Mouse (Mus musculus): ENCODE data around the gene Olfr624.
"Not testable (repeated sequence)": the region's sequence is repeated elsewhere in the genome, so short reads cannot be mapped to it uniquely, and the experiment has no call there.

Olfr624 gene

GRCm38 (mm10) chr7:103671091-103671490 lies at the start of gene Olfr624:
Gene Olfr624 (minus strand): TSS chr7:103671191.
- in situ Hi-C loops (cut with MboI; ENCODE audit: low pct_unique_long_range_greater_than_20kb in 1 of 2, low sequenced_read_pairs in 2 of 2, unreplicated experiment in 1 of 2), result no loop called here

- in situ Hi-C loops (cut with MboI; ENCODE audit: low pct_unique_long_range_greater_than_20kb in 1 of 2, low sequenced_read_pairs in 2 of 2, unreplicated experiment in 1 of 2), result not testable (repeated sequence)
Observed at GRCm38 (mm10) chr7:103716398-103716797, 45.4 kb upstream of the Olfr624 start.

GRCm38 (mm10) chr7:103714371-103714770 lies 43.4 kb upstream of the Olfr624 start, which contains the start of gene Olfr243:
Gene Olfr243 (plus strand): TSS chr7:103714671.
- in situ Hi-C loops (cut with MboI; ENCODE audit: low pct_unique_long_range_greater_than_20kb in 1 of 2, low sequenced_read_pairs in 2 of 2, unreplicated experiment in 1 of 2), result no loop called here

GRCm38 (mm10) chr7:103712024-103712423 lies 41.0 kb upstream of the Olfr624 start:
- in situ Hi-C loops (cut with MboI; ENCODE audit: low pct_unique_long_range_greater_than_20kb in 1 of 2, low sequenced_read_pairs in 2 of 2, unreplicated experiment in 1 of 2), result no loop called here

GRCm38 (mm10) chr7:103699469-103699868 lies 28.5 kb upstream of the Olfr624 start:
- in situ Hi-C loops (cut with MboI; ENCODE audit: low pct_unique_long_range_greater_than_20kb in 1 of 2, low sequenced_read_pairs in 2 of 2, unreplicated experiment in 1 of 2), result no loop called here

- in situ Hi-C loops (cut with MboI; ENCODE audit: low pct_unique_long_range_greater_than_20kb in 1 of 2, low sequenced_read_pairs in 2 of 2, unreplicated experiment in 1 of 2), result no loop called here
Observed at GRCm38 (mm10) chr7:103682420-103682819, 11.4 kb upstream of the Olfr624 start, which contains the start of gene Olfr625-ps1. Gene Olfr625-ps1 (plus strand): TSS chr7:103682720.

GRCm38 (mm10) chr7:103663598-103663997 lies 7.4 kb downstream of the Olfr624 start, which contains the start of gene Olfr623:
Gene Olfr623 (minus strand): TSS chr7:103663698.
- in situ Hi-C loops (cut with MboI; ENCODE audit: low pct_unique_long_range_greater_than_20kb in 1 of 2, low sequenced_read_pairs in 2 of 2, unreplicated experiment in 1 of 2), result no loop called here

GRCm38 (mm10) chr7:103644070-103644469 lies 26.9 kb downstream of the Olfr624 start:
- in situ Hi-C loops (cut with MboI; ENCODE audit: low pct_unique_long_range_greater_than_20kb in 1 of 2, low sequenced_read_pairs in 2 of 2, unreplicated experiment in 1 of 2), result no loop called here

GRCm38 (mm10) chr7:103642602-103643001 lies 28.4 kb downstream of the Olfr624 start, which contains the start of gene Olfr622:
Gene Olfr622 (minus strand): TSS chr7:103642702.
- in situ Hi-C loops (cut with MboI; ENCODE audit: low pct_unique_long_range_greater_than_20kb in 1 of 2, low sequenced_read_pairs in 2 of 2, unreplicated experiment in 1 of 2), result no loop called here

GRCm38 (mm10) chr7:103636795-103637194 lies 34.2 kb downstream of the Olfr624 start:
- in situ Hi-C loops (cut with MboI; ENCODE audit: low pct_unique_long_range_greater_than_20kb in 1 of 2, low sequenced_read_pairs in 2 of 2, unreplicated experiment in 1 of 2), result no loop called here

Measured in mouse embryonic stem cell (cell line).